Mouse (Mus musculus) large intestine, adult 2 months (tissue): ENCODE measurements around the gene Gm49387. TPM values are rescaled to one million over a fixed set of nuclear protein-coding genes. Genes with fewer than 3 reads are reported as not detected.

Experiments
- DNase-seq: peaks from one replicate; pipeline ENCODE4 v3.0.0-alpha.2; 2012; ENCODE audit warnings: low read depth, low spot score
- WGBS: fragments of 180-500 bp; shearing (Covaris S2); methylation state at CpG from one replicate; pipeline ENCODE4 v1.1.7; 2018; 5-methylcytosine and 5-hydroxymethylcytosine counted together
- polyA plus RNA-seq: library from polyadenylated mRNA; depleted of rRNA; stranded (reverse); fragments of >200 nt; gene quantifications from 2 replicates; pipeline ENCODE4 v1.2.3, GENCODE M21; 2012

Gene Gm49387
- polyA plus RNA-seq, 1 experiment, result not detected

- DNase-seq, result no peak
- WGBS, result 82% methylated on average over 3 of the region's 3 CpGs
These were observed 49.4 kb downstream of the Gm49387 start, which contains the start of gene Colq for GRCm38 (mm10) chr14:31591243-31591642. Gene Colq, minus strand, starts transcription at chr14:31591343.

- WGBS, result 84% methylated on average over 8 of the region's 8 CpGs
- DNase-seq, result no peak
These were observed 54.2 kb downstream of the Gm49387 start for GRCm38 (mm10) chr14:31586451-31586850.

- WGBS, result 81% methylated on average over 9 of the region's 9 CpGs
- DNase-seq, result no peak
These were observed 57.6 kb downstream of the Gm49387 start for GRCm38 (mm10) chr14:31583082-31583481.

- no peak for DNase-seq
These were observed 62.5 kb downstream of the Gm49387 start for GRCm38 (mm10) chr14:31577966-31578735.

GRCm38 (mm10) chr14:31576846-31577697, 63.6 kb downstream of the Gm49387 start:
- WGBS, result 53% methylated on average over 10 of the region's 10 CpGs
- DNase-seq, result no peak

More at GRCm38 (mm10) chr14:31577966-31578735, 62.5 kb downstream of the Gm49387 start:
- WGBS, result 55% methylated on average over 9 of the region's 9 CpGs

- DNase-seq, result no peak
- 66% methylated on average over 9 of the region's 9 CpGs for WGBS
These were observed 64.8 kb downstream of the Gm49387 start for GRCm38 (mm10) chr14:31575866-31576265.

- 86% methylated on average over 18 of the region's 18 CpGs for whole genome bisulfite sequencing
- no peak for DNase-seq
These were observed 65.6 kb downstream of the Gm49387 start for GRCm38 (mm10) chr14:31574903-31575665.

- 62% methylated on average over 9 of the region's 9 CpGs for WGBS
These were observed 68.0 kb downstream of the Gm49387 start for GRCm38 (mm10) chr14:31572561-31573175.

GRCm38 (mm10) chr14:31571419-31571818, 69.3 kb downstream of the Gm49387 start:
- DNase-seq, result no peak
- WGBS, result 67% methylated on average over 5 of the region's 5 CpGs

More at GRCm38 (mm10) chr14:31572561-31573175, 68.0 kb downstream of the Gm49387 start:
- no peak for DNase-seq

- no peak for DNase-seq
- WGBS, result 56% methylated on average over 6 of the region's 6 CpGs
These were observed 70.3 kb downstream of the Gm49387 start for GRCm38 (mm10) chr14:31570131-31570951.

GRCm38 (mm10) chr14:31569151-31569631, 71.5 kb downstream of the Gm49387 start:
- DNase-seq, result no peak
- 50% methylated on average over 7 of the region's 7 CpGs for WGBS

GRCm38 (mm10) chr14:31565478-31566212, 75.0 kb downstream of the Gm49387 start:
- WGBS, result 46% methylated on average over 9 of the region's 9 CpGs
- DNase-seq, result no peak

- no peak for DNase-seq
- whole genome bisulfite sequencing, result 52% methylated on average over 6 of the region's 6 CpGs
These were observed 76.1 kb downstream of the Gm49387 start for GRCm38 (mm10) chr14:31564452-31565179.

GRCm38 (mm10) chr14:31560886-31561285, 79.8 kb downstream of the Gm49387 start:
- no peak for DNase-seq
- WGBS, result 40% methylated on average over 5 of the region's 5 CpGs

- no peak for DNase-seq
- 64% methylated on average over 5 of the region's 5 CpGs for WGBS
These were observed 81.5 kb downstream of the Gm49387 start for GRCm38 (mm10) chr14:31559216-31559615.

GRCm38 (mm10) chr14:31557784-31558183, 82.9 kb downstream of the Gm49387 start:
- no peak for DNase-seq

GRCm38 (mm10) chr14:31557273-31557672, 83.4 kb downstream of the Gm49387 start:
- WGBS, result 71% methylated on average over 8 of the region's 8 CpGs

More at GRCm38 (mm10) chr14:31557784-31558183, 82.9 kb downstream of the Gm49387 start:
- WGBS, result 57% methylated on average over 9 of the region's 9 CpGs

More at GRCm38 (mm10) chr14:31557273-31557672, 83.4 kb downstream of the Gm49387 start:
- DNase-seq, result no peak
